Mouse (Mus musculus) common myeloid progenitor, adult 5-6 weeks (primary cell): ENCODE results near the gene Capzb. TPM values are rescaled to one million over a fixed set of nuclear protein-coding genes. Genes with fewer than 3 reads are reported as not detected.

Experiments
- ATAC-seq: replicated peaks from 2 replicates; pipeline ENCODE4 v1.8.0; 2016; ENCODE audit warnings: low read depth, mild to moderate bottlenecking, moderate TSS enrichment, inconsistent platforms; ENCODE audit not compliant: poor library complexity, severe bottlenecking
- total RNA-seq: library from RNA; stranded (forward); fragments of 200-1000, 187-1606 nt; gene quantifications from 2 replicates; pipeline ENCODE4 v1.2.3, GENCODE M21; 2017

Gene Capzb
- total RNA-seq, 1 experiment from 2014 or later: 126 TPM

- no peak for ATAC-seq
Measured at GRCm38 (mm10) chr4:139256708-139257107, 64.0 kb downstream of the Capzb start.

DNA sequence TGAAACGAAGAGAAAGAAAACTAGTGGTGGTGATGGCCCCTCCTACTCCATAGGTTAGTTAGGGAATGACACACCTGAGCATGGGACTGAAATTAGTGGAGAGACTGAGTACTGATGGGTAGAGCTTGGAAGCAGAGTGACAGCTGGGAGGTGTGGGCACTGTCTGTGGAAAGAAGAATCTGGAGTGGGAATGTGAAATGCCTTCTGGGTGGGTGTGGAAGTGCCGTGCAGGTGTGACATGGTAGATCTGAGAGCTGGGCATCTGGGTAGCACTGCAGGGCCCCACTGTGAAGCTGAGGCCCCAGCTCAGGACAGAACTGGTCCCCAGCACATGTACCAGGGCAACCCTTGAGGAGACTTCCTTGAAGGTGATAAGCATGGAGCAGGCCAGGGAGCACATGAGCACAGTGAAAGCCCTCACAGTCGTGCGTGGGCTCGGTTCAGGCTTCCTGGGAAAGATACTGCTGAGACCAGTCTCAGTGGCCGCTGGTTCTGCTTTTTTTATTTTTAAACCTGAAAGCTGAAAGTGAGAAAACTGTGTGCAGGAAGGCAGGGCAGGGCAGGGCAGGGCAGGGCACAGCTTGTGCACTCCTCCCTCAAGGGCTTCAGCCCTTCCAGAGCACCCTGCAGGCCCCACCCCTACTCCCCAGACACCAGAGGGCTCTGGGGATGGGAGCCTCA is 66.1 kb downstream of the Capzb start:
- ATAC-seq: peak; percentile 42

- ATAC-seq: no peak
Measured at GRCm38 (mm10) chr4:139259302-139259871, 66.7 kb downstream of the Capzb start.

DNA sequence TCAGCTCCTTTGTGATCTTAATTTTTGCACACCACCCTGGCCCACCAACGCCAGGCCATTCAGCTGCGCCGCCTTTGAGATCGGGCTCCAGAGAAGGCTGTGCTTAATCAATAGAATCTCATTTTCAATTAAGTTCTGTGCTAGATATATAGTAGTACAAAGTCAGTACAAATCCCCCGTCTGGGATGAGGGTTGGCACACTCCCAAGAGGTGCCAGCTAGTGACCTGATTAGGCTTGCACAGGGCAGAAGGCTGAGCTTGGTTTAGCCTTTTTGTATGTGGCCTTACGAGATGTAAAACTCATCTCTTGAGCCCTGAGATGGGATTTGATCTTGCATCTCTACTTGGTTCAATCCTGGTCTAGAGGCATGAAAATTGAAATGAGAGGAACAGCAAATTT is 70.3 kb downstream of the Capzb start:
- no peak for ATAC-seq

- no peak for ATAC-seq
Measured at GRCm38 (mm10) chr4:139265783-139266499, 73.2 kb downstream of the Capzb start.

- no peak for ATAC-seq
Measured at GRCm38 (mm10) chr4:139266500-139266865, 73.8 kb downstream of the Capzb start.

GRCm38 (mm10) chr4:139267335-139267734 is 74.6 kb downstream of the Capzb start:
- ATAC-seq: no peak

GRCm38 (mm10) chr4:139268242-139268641 is 75.5 kb downstream of the Capzb start:
- no peak for ATAC-seq

DNA sequence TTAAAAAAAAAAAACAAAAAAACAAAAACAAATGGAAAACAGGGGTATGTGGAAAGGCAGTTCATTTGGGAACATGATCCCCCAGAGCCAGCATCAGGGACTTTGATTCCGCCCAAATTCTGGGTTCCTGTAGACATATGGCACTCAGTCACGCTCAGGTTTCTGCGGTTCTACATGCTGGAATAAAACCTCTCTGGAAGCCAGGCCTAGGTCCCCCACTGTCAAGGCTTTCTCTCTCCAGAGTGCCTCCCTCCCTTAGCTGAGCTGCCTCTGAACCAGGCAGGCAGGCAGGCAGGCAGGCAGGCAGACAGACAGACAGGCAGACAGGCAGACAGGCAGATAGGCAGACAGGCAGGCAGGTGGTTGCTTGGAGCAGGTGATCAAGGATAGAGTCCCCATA is 77.5 kb downstream of the Capzb start:
- no peak for ATAC-seq

DNA sequence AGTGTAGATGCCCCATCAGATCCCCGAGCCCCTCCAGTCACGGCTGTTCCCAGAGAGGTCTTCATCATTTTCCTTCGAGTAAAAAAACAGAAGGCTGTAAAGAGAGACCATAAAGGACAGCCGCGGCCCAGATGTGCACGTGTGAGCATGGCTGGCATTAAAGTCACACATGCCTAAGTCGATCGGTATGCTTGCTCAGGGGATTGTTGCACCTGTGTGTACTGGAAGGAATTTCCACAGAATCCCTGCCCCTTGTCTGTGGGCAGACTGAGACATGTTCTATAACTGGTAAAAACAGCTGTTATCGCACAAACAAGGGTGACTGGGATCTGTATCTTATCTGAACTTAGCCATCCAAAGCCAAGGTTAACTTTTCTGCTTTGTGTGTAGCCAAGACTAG is 78.9 kb downstream of the Capzb start:
- ATAC-seq: no peak

- no peak for ATAC-seq
Measured at GRCm38 (mm10) chr4:139272951-139273680, 80.4 kb downstream of the Capzb start.

GRCm38 (mm10) chr4:139274573-139274972 is 81.9 kb downstream of the Capzb start:
- no peak for ATAC-seq

GRCm38 (mm10) chr4:139276411-139276810 is 83.7 kb downstream of the Capzb start:
- no peak for ATAC-seq

- ATAC-seq: no peak
Measured at GRCm38 (mm10) chr4:139280530-139280929, 87.8 kb downstream of the Capzb start.

- ATAC-seq: no peak
Measured at GRCm38 (mm10) chr4:139281791-139282345, 89.2 kb downstream of the Capzb start.

GRCm38 (mm10) chr4:139282955-139283417 is 90.3 kb downstream of the Capzb start:
- ATAC-seq: no peak

GRCm38 (mm10) chr4:139284877-139285276 is 92.2 kb downstream of the Capzb start:
- no peak for ATAC-seq

GRCm38 (mm10) chr4:139286234-139286633 is 93.5 kb downstream of the Capzb start:
- ATAC-seq: no peak

GRCm38 (mm10) chr4:139287122-139287863 is 94.6 kb downstream of the Capzb start:
- peak; percentile 74 for ATAC-seq

DNA sequence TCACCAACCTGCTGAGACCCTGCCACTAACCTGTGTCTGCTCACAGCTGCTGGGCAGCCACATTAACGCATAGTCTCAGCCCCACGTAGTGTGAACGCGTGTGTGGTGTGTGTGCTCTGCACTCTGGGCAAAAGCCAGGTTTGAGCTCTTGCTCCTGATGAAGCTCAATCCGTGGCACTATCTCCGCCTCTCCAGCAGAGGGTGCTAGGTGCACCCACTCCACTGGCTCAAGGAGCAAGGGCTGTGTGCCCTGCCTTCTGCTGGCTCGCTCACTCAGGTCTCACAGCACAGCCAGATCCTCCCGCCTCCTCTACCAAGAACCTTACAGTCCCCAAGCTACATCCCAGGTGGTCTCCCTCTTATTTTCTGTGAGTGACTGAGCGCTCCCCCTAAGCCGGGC is 96.3 kb downstream of the Capzb start:
- ATAC-seq: peak; percentile 72
